Mouse (Mus musculus): ENCODE measurements around the gene Shc3.

DNA sequence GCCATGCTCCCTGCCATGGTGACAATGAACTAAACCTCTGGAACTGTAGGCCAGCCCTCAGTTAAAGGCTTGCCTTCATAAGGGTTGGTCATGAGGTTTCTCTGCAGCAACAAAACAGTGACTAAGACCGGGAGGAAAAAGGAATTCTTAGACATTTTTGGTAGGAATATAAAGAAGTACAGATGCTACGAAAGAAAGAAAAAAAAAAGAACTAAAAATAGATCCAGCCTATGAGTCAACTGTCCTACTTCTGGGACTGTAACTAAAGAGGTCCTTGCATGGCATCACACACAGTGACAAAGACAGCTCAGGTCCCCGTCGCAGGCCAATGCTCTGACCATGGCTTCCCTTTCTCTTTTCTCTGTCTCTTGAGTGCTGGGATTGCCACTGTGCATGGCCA lies 164.7 kb downstream of the Shc3 start:
- TF ChIP-seq CTCF (IDR thresholded peaks at IDR 0.05; ENCODE audit: low read depth, low read length) (no peak), GATA1 (IDR thresholded peaks at IDR 0.05; ENCODE audit: borderline replicate concordance, low read length) (no peak)
